Mouse (Mus musculus) hindbrain, embryonic 14.5 days (tissue): ENCODE data around the gene Diras2. TPM values are rescaled to one million over a fixed set of nuclear protein-coding genes. Genes with fewer than 3 reads are reported as not detected.

Experiments used
- ATAC-seq: fragments of 200-750 bp; cut with Nextera tagmentation; 2 replicates; pipeline ENCODE4 v1.8.0; 2017; ENCODE audit warnings: moderate number of reproducible peaks, mild to moderate bottlenecking, moderate TSS enrichment, moderate library complexity; ENCODE audit not compliant: low FRiP score
- DNase-seq: peaks from one replicate; pipeline ENCODE4 v3.0.0-alpha.2; 2015; ENCODE audit warnings: low spot score
- H3K27ac ChIP-seq: fragments of 300-500 bp; sonication (generic); 2 replicates; pipeline ENCODE4 v1.5.1; 2014; ENCODE audit warnings: mild to moderate bottlenecking, moderate library complexity
- H3K27me3 ChIP-seq: fragments of 300-500 bp; sonication (generic); 2 replicates; pipeline ENCODE4 v1.6.1; 2014; ENCODE audit warnings: mild to moderate bottlenecking, low read length, mixed read lengths; ENCODE audit not compliant: control insufficient read depth, insufficient read depth
- H3K36me3 ChIP-seq: fragments of 300-500 bp; sonication (generic); replicated peaks from 2 replicates; pipeline ENCODE4 v1.6.1; 2014; ENCODE audit not compliant: control insufficient read depth, insufficient read depth
- H3K4me1 ChIP-seq: fragments of 300-500 bp; sonication (generic); replicated peaks from 2 replicates; pipeline ENCODE4 v1.6.1; 2014; ENCODE audit warnings: antibody characterized with exemption, low read length, mixed read lengths; ENCODE audit not compliant: control insufficient read depth, insufficient read depth
- H3K4me2 ChIP-seq: fragments of 300-500 bp; sonication (generic); replicated peaks from 2 replicates; pipeline ENCODE4 v1.6.1; 2014; ENCODE audit warnings: mild to moderate bottlenecking, moderate library complexity
- H3K4me3 ChIP-seq: fragments of 300-500 bp; sonication (generic); replicated peaks from 2 replicates; pipeline ENCODE4 v1.5.1; 2014; ENCODE audit warnings: mild to moderate bottlenecking, low read length
- H3K9ac ChIP-seq: fragments of 300-500 bp; sonication (generic); 2 replicates; pipeline ENCODE4 v1.6.1; 2014
- H3K9me3 ChIP-seq: fragments of 300-500 bp; sonication (generic); 2 replicates; pipeline ENCODE4 v1.6.1; 2016; ENCODE audit warnings: low read length; ENCODE audit not compliant: control insufficient read depth
- WGBS: fragments of 180-500 bp; shearing (Covaris S2); extraction: QIAGEN DNeasy Blood & Tissue Kit; methylation state at CpG from one replicate; pipeline ENCODE4 v1.1.7; 2014; 5-methylcytosine and 5-hydroxymethylcytosine counted together
- polyA plus RNA-seq: library from polyadenylated mRNA; unstranded; fragments of >200 nt; fragmentation: Nextera tagmentation; extraction: Ambion mirVana; gene quantifications from 2 replicates; pipeline ENCODE4 v1.2.1, GENCODE M21; 2014

Diras2 gene
- polyA plus RNA-seq, 1 experiment from 2014 or later: 4.0 TPM

DNA sequence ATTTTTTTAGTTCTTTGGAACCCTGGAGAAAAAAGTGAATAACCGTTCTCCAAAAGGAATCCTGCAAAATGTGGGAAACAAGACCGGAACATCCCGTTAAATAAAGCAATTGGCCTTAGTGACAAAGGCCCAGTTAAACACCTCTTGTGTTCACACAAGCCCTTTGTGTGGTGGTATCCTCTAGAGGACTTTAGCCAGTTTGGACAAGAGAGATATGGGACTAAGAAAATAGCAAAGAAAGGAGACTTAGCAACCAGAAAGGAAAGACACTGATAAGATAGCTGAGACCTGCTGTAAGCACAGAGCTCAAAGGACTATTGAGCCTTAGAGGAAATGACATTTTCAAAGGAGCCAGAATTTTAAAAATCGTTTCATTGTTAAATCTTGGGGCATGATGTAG is 47.0 kb downstream of the Diras2 start:
- no peak overlapping the region for H3K9ac ChIP-seq
- H3K27ac ChIP-seq: no peak overlapping the region
- 74% methylated on average over 4 of the region's 4 CpGs for WGBS
- no peak for ATAC-seq
- H3K4me2 ChIP-seq: no peak overlapping the region
- H3K36me3 ChIP-seq: no peaks in the 10 kb centered on the region
- DNase-seq: no peak
- no peak overlapping the region for H3K4me3 ChIP-seq
- H3K9me3 ChIP-seq: no peaks in the 10 kb centered on the region
- no peaks in the 10 kb centered on the region for H3K4me1 ChIP-seq
- H3K27me3 ChIP-seq: no peaks in the 10 kb centered on the region

DNA sequence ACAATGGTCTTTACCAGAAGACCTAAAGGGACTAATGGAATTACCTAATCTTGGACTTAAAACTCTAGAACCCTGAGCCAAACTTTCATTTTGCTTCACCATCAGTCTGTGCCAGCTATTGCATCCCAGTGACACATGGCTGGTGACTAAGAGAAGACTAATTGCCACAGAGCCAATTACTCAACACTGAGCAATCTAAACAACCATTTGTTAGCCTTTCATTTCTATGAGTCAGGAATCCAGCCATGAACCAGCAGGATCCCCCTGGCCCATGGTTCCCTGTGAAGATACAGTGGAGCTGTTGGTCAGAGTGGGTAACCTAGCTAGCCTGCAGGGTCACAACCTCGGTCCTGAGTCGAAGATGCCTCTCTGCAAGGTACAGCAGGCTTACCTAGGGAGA is 49.3 kb downstream of the Diras2 start:
- no peak for DNase-seq
- H3K27ac ChIP-seq: no peak overlapping the region
- H3K4me1 ChIP-seq: no peaks in the 10 kb centered on the region
- no peak for ATAC-seq
- no peaks in the 10 kb centered on the region for H3K9me3 ChIP-seq
- H3K36me3 ChIP-seq: no peaks in the 10 kb centered on the region
- no peak overlapping the region for H3K4me3 ChIP-seq
- WGBS: 84% methylated on average over 2 of the region's 2 CpGs
- no peaks in the 10 kb centered on the region for H3K27me3 ChIP-seq
- no peak overlapping the region for H3K9ac ChIP-seq
- H3K4me2 ChIP-seq: no peak overlapping the region

DNA sequence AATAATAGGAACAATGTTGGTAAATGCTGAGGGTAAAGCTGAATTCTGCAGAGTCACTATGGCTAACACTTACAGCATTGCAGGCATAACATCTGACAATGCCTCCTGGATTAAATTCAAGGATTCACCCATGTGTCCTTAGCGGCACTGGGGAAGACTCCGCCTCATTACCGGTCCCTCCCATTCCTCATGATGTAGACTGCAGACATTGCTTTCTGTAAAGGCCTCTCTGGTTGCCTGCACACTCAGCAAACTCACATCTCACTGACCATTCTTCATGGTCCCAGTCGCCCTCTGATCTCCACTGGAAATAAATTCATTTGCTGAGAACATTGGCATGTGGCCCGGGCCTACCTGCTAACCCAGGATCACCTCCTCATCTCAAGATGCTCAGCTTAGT is 51.9 kb downstream of the Diras2 start:
- H3K4me2 ChIP-seq: no peak overlapping the region
- DNase-seq (no peak), ATAC-seq (no peak)
- H3K4me3 ChIP-seq: no peak overlapping the region
- no peaks in the 10 kb centered on the region for H3K9me3 ChIP-seq
- no peaks in the 10 kb centered on the region for H3K36me3 ChIP-seq
- no peak overlapping the region for H3K9ac ChIP-seq
- H3K27me3 ChIP-seq: no peaks in the 10 kb centered on the region
- no peak overlapping the region for H3K27ac ChIP-seq
- WGBS: 97% methylated on average over 5 of the region's 5 CpGs
- no peaks in the 10 kb centered on the region for H3K4me1 ChIP-seq

DNA sequence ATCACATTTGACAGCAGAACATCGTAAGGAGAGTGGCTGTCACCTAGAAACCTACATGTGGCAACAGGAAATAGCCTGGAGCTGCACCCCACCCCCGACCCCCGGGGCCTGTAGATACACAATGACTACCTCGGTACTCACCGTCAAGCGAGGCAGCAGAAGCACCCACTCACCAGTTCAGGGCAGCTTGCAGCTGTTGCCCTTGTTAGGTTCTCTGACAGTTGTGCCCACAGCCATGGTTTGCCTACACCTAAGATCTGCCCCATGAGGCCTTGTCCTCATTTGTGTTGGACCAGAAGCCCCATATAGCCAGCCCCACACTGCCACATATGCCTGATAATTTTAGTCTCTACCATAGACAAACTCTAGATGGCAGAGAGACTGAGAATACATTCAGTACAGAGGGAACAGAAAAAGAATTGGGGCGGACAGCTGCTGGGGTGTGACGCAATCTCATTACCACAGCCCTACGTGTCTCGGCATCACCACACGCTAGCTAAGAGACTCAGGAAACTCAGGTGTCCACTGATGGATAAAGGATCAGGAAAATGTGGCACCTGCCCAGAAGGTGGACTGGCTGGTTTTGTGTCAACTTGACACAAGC is 54.0 kb downstream of the Diras2 start:
- H3K27me3 ChIP-seq: no peaks in the 10 kb centered on the region
- H3K9me3 ChIP-seq: no peaks in the 10 kb centered on the region
- no peaks in the 10 kb centered on the region for H3K36me3 ChIP-seq
- no peak overlapping the region for H3K4me2 ChIP-seq
- no peak overlapping the region for H3K4me3 ChIP-seq
- H3K9ac ChIP-seq: no peak overlapping the region
- no peak overlapping the region for H3K27ac ChIP-seq
- ATAC-seq: no peak
- WGBS: 89% methylated on average over 11 of the region's 11 CpGs
- no peaks in the 10 kb centered on the region for H3K4me1 ChIP-seq
- no peak for DNase-seq

DNA sequence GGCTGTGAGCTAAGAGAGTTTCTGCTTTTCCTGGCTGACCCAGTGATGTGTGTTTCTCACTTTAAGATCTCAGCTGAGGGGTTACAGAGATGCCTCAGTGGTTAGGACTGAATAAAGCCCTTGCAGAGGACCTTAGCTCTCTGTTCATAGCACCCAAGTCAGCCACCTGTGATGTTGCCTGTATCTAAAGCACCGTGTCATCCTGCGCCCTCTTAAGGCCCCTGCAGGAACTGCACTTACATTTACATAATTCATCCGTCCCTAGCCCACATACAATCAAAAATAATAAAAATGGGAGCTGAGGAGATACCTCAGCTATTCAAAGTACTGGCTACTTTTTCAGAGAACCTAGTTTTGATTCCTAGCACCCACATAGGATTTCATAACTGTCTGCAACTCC is 54.9 kb downstream of the Diras2 start:
- no peak overlapping the region for H3K4me2 ChIP-seq
- DNase-seq: no peak
- WGBS: 59% methylated on average over 3 of the region's 3 CpGs
- H3K36me3 ChIP-seq: no peaks in the 10 kb centered on the region
- H3K4me3 ChIP-seq: no peak overlapping the region
- H3K27me3 ChIP-seq: no peaks in the 10 kb centered on the region
- ATAC-seq: no peak
- H3K9me3 ChIP-seq: no peaks in the 10 kb centered on the region
- H3K9ac ChIP-seq: no peak overlapping the region
- no peaks in the 10 kb centered on the region for H3K4me1 ChIP-seq
- no peak overlapping the region for H3K27ac ChIP-seq

DNA sequence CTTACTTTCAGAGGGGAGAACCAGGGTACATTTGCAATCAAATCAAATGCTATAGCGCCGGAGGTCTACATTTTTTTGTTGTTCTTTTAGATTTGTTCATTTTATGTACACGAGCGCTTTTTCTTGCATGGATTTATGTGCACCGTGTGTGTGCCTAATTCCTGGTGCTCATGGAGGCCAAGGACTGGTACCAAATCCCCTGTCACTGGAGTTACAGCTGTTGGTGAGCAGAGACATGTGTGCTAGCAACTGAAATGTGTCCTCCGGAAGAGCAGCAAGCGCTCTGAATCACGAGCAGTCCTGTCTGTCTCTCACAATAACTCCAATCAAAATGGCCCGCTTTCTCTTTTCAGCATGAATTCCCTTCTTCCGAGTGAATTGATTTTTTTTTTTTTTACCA is 55.8 kb downstream of the Diras2 start:
- ATAC-seq: no peak
- H3K4me2 ChIP-seq: no peak overlapping the region
- 72% methylated on average over 10 of the region's 10 CpGs for WGBS

DNA sequence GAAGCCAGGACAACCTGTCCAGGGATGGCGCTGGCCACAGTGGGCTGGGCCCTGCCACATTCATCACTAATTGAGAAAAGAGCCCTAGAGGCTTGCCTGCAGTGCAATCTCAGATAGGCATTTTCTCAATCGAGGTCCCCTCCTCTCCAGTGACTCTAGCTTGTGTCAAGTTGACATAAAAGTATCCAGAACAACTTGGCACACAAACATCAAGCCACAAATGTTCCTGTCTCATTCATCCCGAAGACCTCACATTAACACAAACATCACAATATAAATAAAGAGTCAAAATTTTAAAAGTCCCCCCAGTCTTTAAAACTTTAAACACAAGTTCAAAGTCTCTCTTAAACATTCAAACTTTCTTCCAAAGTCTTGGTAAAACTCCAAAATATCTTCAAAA is 56.3 kb downstream of the Diras2 start:
- no peak overlapping the region for H3K4me2 ChIP-seq
- 89% methylated on average over 3 of the region's 3 CpGs for WGBS
- ATAC-seq: no peak
- H3K4me1 ChIP-seq: peaks cover 10% of the 10 kb centered on the region
- no peak overlapping the region for H3K4me3 ChIP-seq
- DNase-seq: no peak
- no peaks in the 10 kb centered on the region for H3K36me3 ChIP-seq
- no peak overlapping the region for H3K27ac ChIP-seq
- H3K9ac ChIP-seq: no peak overlapping the region
- H3K9me3 ChIP-seq: no peaks in the 10 kb centered on the region
- no peaks in the 10 kb centered on the region for H3K27me3 ChIP-seq

More for the DNA sequence above, 55.8 kb downstream of the Diras2 start:
- no peak for DNase-seq
- Histone ChIP-seq H3K4me3 (no peak overlapping the region), H3K4me1 (peaks cover 6% of the 10 kb centered on the region), H3K27me3 (no peaks in the 10 kb centered on the region), H3K9ac (no peak overlapping the region), H3K27ac (no peak overlapping the region), H3K9me3 (no peaks in the 10 kb centered on the region), H3K36me3 (no peaks in the 10 kb centered on the region)

DNA sequence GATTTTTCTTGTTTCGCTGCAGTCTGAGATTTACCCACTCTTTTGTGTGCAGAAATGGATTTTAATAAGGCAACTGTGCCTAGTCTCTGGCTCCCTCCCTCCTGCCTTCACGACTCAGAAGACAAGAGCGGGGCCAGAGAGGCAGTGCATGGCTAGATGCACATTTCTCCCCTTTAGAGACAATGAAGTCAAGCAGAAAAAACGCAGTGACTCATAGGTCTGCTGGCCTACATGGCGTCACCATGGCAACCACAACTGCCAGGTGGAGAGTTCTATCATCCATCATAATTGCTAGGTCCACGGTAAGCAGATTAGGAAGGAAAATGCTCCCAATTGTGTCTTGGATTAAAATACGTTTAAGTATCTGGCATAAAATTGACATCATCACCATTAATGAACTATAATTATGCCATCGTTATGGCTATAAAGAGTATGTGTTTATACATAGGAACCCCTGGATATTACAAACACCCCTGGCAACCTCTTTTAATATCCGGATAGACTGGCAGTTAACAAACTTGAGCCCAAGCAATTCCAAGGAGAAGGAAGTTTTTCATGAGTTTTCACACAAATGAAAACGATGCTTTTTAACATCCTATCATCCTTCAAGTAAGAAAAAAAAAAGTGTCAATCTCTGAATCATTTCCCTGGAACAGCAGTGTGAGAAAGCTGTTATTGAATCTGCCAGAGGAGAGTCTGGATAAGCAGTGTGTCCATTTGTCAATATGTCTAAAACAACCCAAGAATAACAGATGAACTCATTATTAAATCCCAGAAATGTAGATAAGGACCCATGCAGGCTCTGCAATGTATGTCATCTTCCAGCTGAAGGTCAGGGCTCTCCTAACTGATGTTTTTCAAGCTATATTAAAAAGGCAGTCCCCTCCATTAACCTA is 61.0 kb downstream of the Diras2 start:
- DNase-seq (peak; percentile 80), ATAC-seq (peak; percentile 86)
- Histone ChIP-seq H3K9me3 (no peaks in the 10 kb centered on the region), H3K27me3 (no peaks in the 10 kb centered on the region), H3K9ac (0 out of 2 replicates have a peak overlapping the region, but pooled peaks have one; percentile 22), H3K4me3 (no peak overlapping the region), H3K27ac (peak overlapping the region; percentile 89), H3K4me1 (peaks cover 20% of the 10 kb centered on the region), H3K36me3 (no peaks in the 10 kb centered on the region), H3K4me2 (peak overlapping the region; percentile 28; the same call in 1 of the 2 replicates)
- WGBS: 11% methylated on average over 10 of the region's 10 CpGs

DNA sequence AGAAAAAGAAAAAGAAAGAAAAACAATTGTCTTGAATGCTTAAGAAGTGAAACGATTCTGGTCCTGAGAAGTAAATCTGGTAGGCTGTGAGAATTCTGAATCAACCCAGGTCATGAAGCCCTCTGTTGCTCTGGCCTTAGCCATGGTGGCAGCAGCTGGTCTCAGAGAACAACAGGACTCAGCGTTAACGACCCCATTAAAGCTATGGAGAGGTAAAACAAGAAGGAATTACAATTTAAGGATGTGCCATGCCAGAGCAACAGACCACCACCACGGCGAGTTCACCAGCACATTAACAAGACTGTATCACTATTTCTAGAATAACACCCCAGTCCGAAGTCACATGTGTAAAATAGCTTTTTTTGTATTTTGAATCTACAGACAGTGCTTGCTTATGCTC is 65.9 kb downstream of the Diras2 start:
- H3K9ac ChIP-seq: no peak overlapping the region
- H3K4me2 ChIP-seq: no peak overlapping the region
- 74% methylated on average over 6 of the region's 6 CpGs for WGBS
- H3K27me3 ChIP-seq: no peaks in the 10 kb centered on the region
- no peak overlapping the region for H3K4me3 ChIP-seq
- H3K4me1 ChIP-seq: peaks cover 13% of the 10 kb centered on the region
- DNase-seq (no peak), ATAC-seq (no peak)
- no peaks in the 10 kb centered on the region for H3K36me3 ChIP-seq
- H3K27ac ChIP-seq: no peak overlapping the region
- H3K9me3 ChIP-seq: 0 out of 2 replicates have a peak, but pooled peaks cover 3% of the 10 kb centered on the region
